Mouse (Mus musculus): ENCODE results near the gene Bnipl. TPM values are rescaled to one million over a fixed set of nuclear protein-coding genes. Genes with fewer than 3 reads are reported as not detected.
A peak's percentile ranks its signal among the peaks of the same experiment; 100 is the strongest.

The Bnipl gene
- polyA plus RNA-seq, 1 experiment: 1.8 TPM

- Histone ChIP-seq H3K27ac (ENCODE audit: insufficient read depth, low read length) (peak overlapping the region; percentile 31; the same call in 1 of the 2 replicates), H3K27me3 (ENCODE audit: control insufficient read depth, insufficient read depth, low read length) (no peaks in the 10 kb centered on the region), H3K4me3 (replicated peaks; ENCODE audit: insufficient read depth, low read depth, low read length) (no peak overlapping the region), H3K4me1 (ENCODE audit: control insufficient read depth, insufficient read depth, low read length) (peaks cover 43% of the 10 kb centered on the region)
- TF ChIP-seq POLR2A (IDR thresholded peaks at IDR 0.05; ENCODE audit: borderline replicate concordance, insufficient read depth, low read length) (no peak), CTCF (IDR thresholded peaks at IDR 0.05; ENCODE audit: borderline replicate concordance, insufficient read depth, low read depth, low read length) (no peak)
- no peak for DNase-seq
- 71% methylated on average over 5 of the region's 5 CpGs for WGBS
Measured at GRCm38 (mm10) chr3:95276428-95276934, 25.5 kb upstream of the Bnipl start.

DNA sequence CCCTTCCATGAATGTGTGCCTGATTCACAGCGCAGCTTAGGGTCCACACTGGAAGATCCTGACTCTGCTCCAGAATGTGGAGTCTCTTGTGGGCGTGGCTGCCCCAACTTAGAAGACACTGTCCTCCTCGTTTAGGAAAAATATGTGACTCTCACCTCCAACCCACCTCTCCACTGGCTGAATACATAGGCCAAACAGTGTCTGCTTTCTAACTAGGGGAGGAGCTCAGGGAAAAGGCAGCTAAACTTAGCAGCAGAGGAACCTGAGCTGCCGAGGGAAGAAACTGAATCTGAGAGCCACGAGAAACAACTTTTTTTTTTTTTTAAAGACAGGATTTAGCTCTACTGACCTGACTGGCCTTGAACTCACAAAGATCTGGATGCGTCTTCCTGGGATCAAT lies 24.2 kb upstream of the Bnipl start:
- WGBS: 65% methylated on average over 6 of the region's 6 CpGs
- Histone ChIP-seq H3K4me3 (replicated peaks; ENCODE audit: insufficient read depth, low read depth, low read length) (no peak overlapping the region), H3K27ac (ENCODE audit: insufficient read depth, low read length) (peak overlapping the region; percentile 25), H3K4me1 (ENCODE audit: control insufficient read depth, insufficient read depth, low read length) (peaks cover 49% of the 10 kb centered on the region), H3K27me3 (ENCODE audit: control insufficient read depth, insufficient read depth, low read length) (no peaks in the 10 kb centered on the region)
- TF ChIP-seq POLR2A (IDR thresholded peaks at IDR 0.05; ENCODE audit: borderline replicate concordance, insufficient read depth, low read length) (no peak), CTCF (IDR thresholded peaks at IDR 0.05; ENCODE audit: borderline replicate concordance, insufficient read depth, low read depth, low read length) (no peak)
- DNase-seq: no peak

DNA sequence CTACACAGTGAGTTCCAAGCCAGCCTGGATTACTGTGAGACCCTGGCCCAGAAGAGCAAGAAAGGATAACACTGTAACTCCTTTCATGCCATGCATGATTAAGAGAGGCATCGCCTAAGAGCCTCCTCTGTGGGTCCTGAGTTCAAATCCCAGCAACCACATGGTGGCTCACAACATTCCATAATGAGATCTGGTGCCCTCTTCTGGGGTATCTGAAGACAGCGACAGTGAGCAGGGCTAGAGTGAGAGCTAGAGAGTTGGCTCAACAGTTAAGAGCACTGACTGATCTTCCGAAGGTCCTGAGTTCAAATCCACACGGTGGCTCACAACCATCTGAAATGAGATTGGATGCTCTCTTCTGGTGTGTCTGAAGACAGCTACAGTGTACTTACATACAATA lies 23.5 kb upstream of the Bnipl start:
- no peak for DNase-seq
- no peaks in the 10 kb centered on the region for H3K27me3 ChIP-seq (ENCODE audit: control insufficient read depth, insufficient read depth, low read length)
- 90% methylated on average over 4 of the region's 4 CpGs for WGBS
- peak overlapping the region; percentile 95 for H3K27ac ChIP-seq (ENCODE audit: insufficient read depth, low read length)
- no peak overlapping the region for H3K4me3 ChIP-seq (replicated peaks; ENCODE audit: insufficient read depth, low read depth, low read length)
- peaks cover 49% of the 10 kb centered on the region for H3K4me1 ChIP-seq (ENCODE audit: control insufficient read depth, insufficient read depth, low read length)
- no peak for TF ChIP-seq CTCF (IDR thresholded peaks at IDR 0.05; ENCODE audit: borderline replicate concordance, insufficient read depth, low read depth, low read length)
- TF ChIP-seq POLR2A (IDR thresholded peaks at IDR 0.05; ENCODE audit: borderline replicate concordance, insufficient read depth, low read length): no peak

GRCm38 (mm10) chr3:95273471-95273870 lies 22.5 kb upstream of the Bnipl start:
- WGBS: 10% methylated on average over 5 of the region's 5 CpGs

GRCm38 (mm10) chr3:95270766-95271364 lies 19.9 kb upstream of the Bnipl start:
- Histone ChIP-seq H3K4me1 (ENCODE audit: control insufficient read depth, insufficient read depth, low read length) (peaks cover 34% of the 10 kb centered on the region), H3K27me3 (ENCODE audit: control insufficient read depth, insufficient read depth, low read length) (no peaks in the 10 kb centered on the region), H3K4me3 (replicated peaks; ENCODE audit: insufficient read depth, low read depth, low read length) (no peak overlapping the region), H3K27ac (ENCODE audit: insufficient read depth, low read length) (peak overlapping the region; percentile 59)
- 69% methylated on average over 12 of the region's 12 CpGs for WGBS
- DNase-seq: no peak
- TF ChIP-seq CTCF (IDR thresholded peaks at IDR 0.05; ENCODE audit: borderline replicate concordance, insufficient read depth, low read depth, low read length) (no peak), POLR2A (IDR thresholded peaks at IDR 0.05; ENCODE audit: borderline replicate concordance, insufficient read depth, low read length) (no peak)

More at GRCm38 (mm10) chr3:95273471-95273870, 22.5 kb upstream of the Bnipl start:
- Histone ChIP-seq H3K27me3 (ENCODE audit: control insufficient read depth, insufficient read depth, low read length) (no peaks in the 10 kb centered on the region), H3K4me3 (replicated peaks; ENCODE audit: insufficient read depth, low read depth, low read length) (no peak overlapping the region), H3K27ac (ENCODE audit: insufficient read depth, low read length) (peak overlapping the region; percentile 95), H3K4me1 (ENCODE audit: control insufficient read depth, insufficient read depth, low read length) (peaks cover 49% of the 10 kb centered on the region)
- TF ChIP-seq POLR2A (IDR thresholded peaks at IDR 0.05; ENCODE audit: borderline replicate concordance, insufficient read depth, low read length) (no peak), CTCF (IDR thresholded peaks at IDR 0.05; ENCODE audit: borderline replicate concordance, insufficient read depth, low read depth, low read length) (no peak)
- peak; percentile 93 to 98 for DNase-seq

- DNase-seq: no peak
- Histone ChIP-seq H3K4me3 (replicated peaks; ENCODE audit: insufficient read depth, low read depth, low read length) (no peak overlapping the region), H3K27ac (ENCODE audit: insufficient read depth, low read length) (no peak overlapping the region), H3K4me1 (ENCODE audit: control insufficient read depth, insufficient read depth, low read length) (peaks cover 28% of the 10 kb centered on the region), H3K27me3 (ENCODE audit: control insufficient read depth, insufficient read depth, low read length) (no peaks in the 10 kb centered on the region)
- no peak for TF ChIP-seq CTCF (IDR thresholded peaks at IDR 0.05; ENCODE audit: borderline replicate concordance, insufficient read depth, low read depth, low read length)
- no peak for TF ChIP-seq POLR2A (IDR thresholded peaks at IDR 0.05; ENCODE audit: borderline replicate concordance, insufficient read depth, low read length)
- WGBS: 84% methylated on average over 5 of the region's 5 CpGs
Measured at GRCm38 (mm10) chr3:95269789-95270188, 18.8 kb upstream of the Bnipl start.

DNA sequence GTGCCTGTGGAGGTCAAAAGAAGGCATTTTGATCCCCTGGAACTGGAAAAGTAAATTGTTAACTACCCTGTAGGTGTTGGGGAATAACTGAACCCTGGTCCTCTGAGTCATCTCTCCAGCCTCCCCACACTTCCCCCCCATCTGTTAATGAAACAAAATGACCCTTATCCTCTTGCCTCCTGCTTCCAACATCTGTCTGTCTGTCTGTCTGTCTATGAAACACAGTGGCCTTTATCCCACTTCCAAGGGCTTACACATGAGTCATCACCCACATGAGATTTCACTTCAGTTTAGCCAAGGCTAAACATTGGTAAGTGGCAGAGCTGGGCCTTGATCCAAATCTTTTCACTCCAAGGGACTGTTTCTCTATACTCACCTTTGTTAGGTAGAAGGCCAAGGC lies 16.9 kb upstream of the Bnipl start:
- H3K4me3 ChIP-seq (replicated peaks; ENCODE audit: insufficient read depth, low read depth, low read length): no peak overlapping the region
- H3K4me1 ChIP-seq (ENCODE audit: control insufficient read depth, insufficient read depth, low read length): peaks cover 14% of the 10 kb centered on the region
- TF ChIP-seq POLR2A (IDR thresholded peaks at IDR 0.05; ENCODE audit: borderline replicate concordance, insufficient read depth, low read length) (no peak), CTCF (IDR thresholded peaks at IDR 0.05; ENCODE audit: borderline replicate concordance, insufficient read depth, low read depth, low read length) (no peak)
- no peaks in the 10 kb centered on the region for H3K27me3 ChIP-seq (ENCODE audit: control insufficient read depth, insufficient read depth, low read length)
- no peak overlapping the region for H3K27ac ChIP-seq (ENCODE audit: insufficient read depth, low read length)
- no peak for DNase-seq

DNA sequence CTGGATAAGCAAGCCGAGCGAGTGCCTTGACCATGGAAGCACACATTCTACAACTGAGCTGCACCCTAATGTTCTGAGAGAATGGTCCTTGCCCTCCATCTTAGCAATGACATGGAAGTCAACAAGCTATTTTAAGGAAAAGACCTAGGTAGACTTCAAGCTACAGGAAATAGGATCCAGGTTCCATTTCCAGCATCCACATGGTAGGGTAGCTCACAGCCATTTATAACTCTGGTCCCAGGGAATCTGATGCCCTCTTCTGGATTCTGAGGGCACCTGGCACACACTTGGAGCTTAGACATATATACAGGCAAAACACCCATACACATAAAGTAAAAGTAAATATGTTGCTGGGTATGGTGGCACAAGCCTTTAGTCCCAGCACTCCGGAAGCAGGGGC lies 15.1 kb upstream of the Bnipl start:
- Histone ChIP-seq H3K4me1 (ENCODE audit: control insufficient read depth, insufficient read depth, low read length) (peaks cover 5% of the 10 kb centered on the region; the same call in 1 of the 2 replicates), H3K4me3 (replicated peaks; ENCODE audit: insufficient read depth, low read depth, low read length) (no peak overlapping the region), H3K27ac (ENCODE audit: insufficient read depth, low read length) (no peak overlapping the region), H3K27me3 (ENCODE audit: control insufficient read depth, insufficient read depth, low read length) (no peaks in the 10 kb centered on the region)
- 92% methylated on average over 3 of the region's 3 CpGs for WGBS
- no peak for TF ChIP-seq POLR2A (IDR thresholded peaks at IDR 0.05; ENCODE audit: borderline replicate concordance, insufficient read depth, low read length)
- TF ChIP-seq CTCF (IDR thresholded peaks at IDR 0.05; ENCODE audit: borderline replicate concordance, insufficient read depth, low read depth, low read length): no peak
- no peak for DNase-seq
